Mouse (Mus musculus): Measurements from ENCODE around the gene Grm5. TPM values are rescaled to one million over a fixed set of nuclear protein-coding genes. Genes with fewer than 3 reads are reported as not detected.

Grm5 gene
- not detected for total RNA-seq (2023)

GRCm38 (mm10) chr7:87583868-87584267, at the start of gene Grm5:
Gene Grm5 (plus strand): TSS chr7:87584168.

Other genes starting within 250 kb of the Grm5 start
- gene Tyr, start 90.7 kb upstream of the Grm5 start, total RNA-seq (2023), result not detected

Measured in monocyte, adult 59 days (primary cell).